Mouse (Mus musculus) C3H10T1/2 (cell line): ENCODE measurements around the gene Rad1. TPM values are rescaled to one million over a fixed set of nuclear protein-coding genes. Genes with fewer than 3 reads are reported as not detected.

Source experiments
- polyA plus RNA-seq, 2 experiments: library from polyadenylated mRNA; unstranded; fragments of >200 nt; fragmentation: generic; extraction: Trizol; gene quantifications; one replicate each; pipeline ENCODE4 v1.2.1; 2012; ENCODE audit warnings: missing spikeins in 2 of 2

Gene Rad1
- polyA plus RNA-seq, result 10 to 100 TPM in 1 of 2 experiments, 1 to 10 TPM in 1; 5.3 to 16.3 TPM

GRCm38 (mm10) chr15:10485484-10486364, at the start of gene Rad1, which contains the start of gene Brix1:
Gene Rad1, plus strand, starts transcription at chr15:10486018.
Gene Brix1, minus strand, starts transcription at chr15:10485947.

GRCm38 (mm10) chr15:10470151-10470831, 15.5 kb upstream of the Rad1 start, which contains the start of gene Dnajc21:
Gene Dnajc21, minus strand, starts transcription at chr15:10470516.

Other genes starting within 250 kb of the Rad1 start
- not detected for gene Gm21973, start 160.6 kb upstream of the Rad1 start, polyA plus RNA-seq
- gene Agxt2, start 127.5 kb upstream of the Rad1 start, polyA plus RNA-seq, result not detected
- 1 to 10 TPM; 2.3 to 5.5 TPM for gene Dnajc21, start 15.5 kb upstream of the Rad1 start, polyA plus RNA-seq
- gene Brix1, start 71 bp upstream of the Rad1 start, polyA plus RNA-seq, result 1 to 10 TPM; 4.2 to 9.8 TPM
- gene Ttc23l, start 72.7 kb downstream of the Rad1 start, polyA plus RNA-seq, result not detected
- gene Rai14, start 228.6 kb downstream of the Rad1 start, polyA plus RNA-seq, result 10 to 100 TPM in 1 of 2 experiments, 1 to 10 TPM in 1; 3.5 to 20.9 TPM